Mouse (Mus musculus) hindbrain, embryonic 14.5 days (tissue): ENCODE measurements at regions not wholly inside any gene's neighbourhood (a gene's known extent, or its start where the extent isn't known, plus 50 kb on each side); places are given as distances from the start of the nearest gene placed in this dataset.

Source experiments
- ATAC-seq: fragments of 200-750 bp; cut with Nextera tagmentation; 2 replicates; pipeline ENCODE4 v1.8.0; 2017; ENCODE audit warnings: moderate number of reproducible peaks, mild to moderate bottlenecking, moderate TSS enrichment, moderate library complexity; ENCODE audit not compliant: low FRiP score
- DNase-seq: peaks from one replicate; pipeline ENCODE4 v3.0.0-alpha.2; 2015; ENCODE audit warnings: low spot score
- H3K27ac ChIP-seq: fragments of 300-500 bp; sonication (generic); 2 replicates; pipeline ENCODE4 v1.5.1; 2014; ENCODE audit warnings: mild to moderate bottlenecking, moderate library complexity
- H3K27me3 ChIP-seq: fragments of 300-500 bp; sonication (generic); 2 replicates; pipeline ENCODE4 v1.6.1; 2014; ENCODE audit warnings: mild to moderate bottlenecking, low read length, mixed read lengths; ENCODE audit not compliant: control insufficient read depth, insufficient read depth
- H3K36me3 ChIP-seq: fragments of 300-500 bp; sonication (generic); replicated peaks from 2 replicates; pipeline ENCODE4 v1.6.1; 2014; ENCODE audit not compliant: control insufficient read depth, insufficient read depth
- H3K4me1 ChIP-seq: fragments of 300-500 bp; sonication (generic); replicated peaks from 2 replicates; pipeline ENCODE4 v1.6.1; 2014; ENCODE audit warnings: antibody characterized with exemption, low read length, mixed read lengths; ENCODE audit not compliant: control insufficient read depth, insufficient read depth
- H3K4me2 ChIP-seq: fragments of 300-500 bp; sonication (generic); replicated peaks from 2 replicates; pipeline ENCODE4 v1.6.1; 2014; ENCODE audit warnings: mild to moderate bottlenecking, moderate library complexity
- H3K4me3 ChIP-seq: fragments of 300-500 bp; sonication (generic); replicated peaks from 2 replicates; pipeline ENCODE4 v1.5.1; 2014; ENCODE audit warnings: mild to moderate bottlenecking, low read length
- H3K9ac ChIP-seq: fragments of 300-500 bp; sonication (generic); 2 replicates; pipeline ENCODE4 v1.6.1; 2014
- H3K9me3 ChIP-seq: fragments of 300-500 bp; sonication (generic); 2 replicates; pipeline ENCODE4 v1.6.1; 2016; ENCODE audit warnings: low read length; ENCODE audit not compliant: control insufficient read depth
- WGBS: fragments of 180-500 bp; shearing (Covaris S2); extraction: QIAGEN DNeasy Blood & Tissue Kit; methylation state at CpG from one replicate; pipeline ENCODE4 v1.1.7; 2014; 5-methylcytosine and 5-hydroxymethylcytosine counted together

- no peaks in the 10 kb centered on the region for H3K36me3 ChIP-seq
- no peak overlapping the region for H3K4me2 ChIP-seq
- H3K9ac ChIP-seq: no peak overlapping the region
- 52% methylated on average over 7 of the region's 7 CpGs for WGBS
- H3K4me3 ChIP-seq: no peak overlapping the region
- ATAC-seq: no peak
- no peaks in the 10 kb centered on the region for H3K27me3 ChIP-seq
- no peaks in the 10 kb centered on the region for H3K9me3 ChIP-seq
- no peaks in the 10 kb centered on the region for H3K4me1 ChIP-seq
- DNase-seq: no peak
- no peak overlapping the region for H3K27ac ChIP-seq
Observed at GRCm38 (mm10) chr7:95350185-95350803, 820.8 kb upstream of the Tenm4 start.

DNA sequence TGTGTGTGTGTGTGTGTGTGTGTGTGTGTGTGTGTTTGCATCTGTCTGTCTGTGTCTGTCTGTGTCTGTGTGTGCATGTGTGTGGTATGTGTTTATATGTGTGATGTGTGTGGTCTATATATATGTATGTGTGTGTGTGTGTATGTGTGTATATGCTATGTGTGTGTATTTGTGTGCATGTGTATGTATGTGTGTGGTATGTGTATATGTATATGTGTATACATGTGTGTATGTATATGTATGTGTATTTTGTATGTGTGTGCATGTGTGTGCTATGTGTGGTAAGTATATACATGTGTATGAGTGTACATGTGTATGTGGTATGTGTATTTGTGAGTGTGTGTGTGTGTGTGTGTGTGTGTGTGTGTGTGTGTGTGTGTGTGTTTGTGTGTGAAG, 820.2 kb upstream of the Tenm4 start:
- H3K36me3 ChIP-seq: no peaks in the 10 kb centered on the region
- no peaks in the 10 kb centered on the region for H3K27me3 ChIP-seq
- no peak for ATAC-seq
- no peak overlapping the region for H3K4me2 ChIP-seq
- no peaks in the 10 kb centered on the region for H3K9me3 ChIP-seq
- no peaks in the 10 kb centered on the region for H3K4me1 ChIP-seq
- DNase-seq: no peak
- H3K4me3 ChIP-seq: no peak overlapping the region
- no peak overlapping the region for H3K27ac ChIP-seq
- H3K9ac ChIP-seq: no peak overlapping the region

- DNase-seq (no peak), ATAC-seq (no peak)
- H3K27ac ChIP-seq: no peak overlapping the region
- 89% methylated on average over 2 of the region's 2 CpGs for WGBS
- no peaks in the 10 kb centered on the region for H3K36me3 ChIP-seq
- no peak overlapping the region for H3K4me3 ChIP-seq
- no peak overlapping the region for H3K9ac ChIP-seq
- H3K27me3 ChIP-seq: no peaks in the 10 kb centered on the region
- H3K4me1 ChIP-seq: no peaks in the 10 kb centered on the region
- H3K9me3 ChIP-seq: no peaks in the 10 kb centered on the region
- no peak overlapping the region for H3K4me2 ChIP-seq
Observed at GRCm38 (mm10) chr7:95351337-95351736, 819.7 kb upstream of the Tenm4 start.

DNA sequence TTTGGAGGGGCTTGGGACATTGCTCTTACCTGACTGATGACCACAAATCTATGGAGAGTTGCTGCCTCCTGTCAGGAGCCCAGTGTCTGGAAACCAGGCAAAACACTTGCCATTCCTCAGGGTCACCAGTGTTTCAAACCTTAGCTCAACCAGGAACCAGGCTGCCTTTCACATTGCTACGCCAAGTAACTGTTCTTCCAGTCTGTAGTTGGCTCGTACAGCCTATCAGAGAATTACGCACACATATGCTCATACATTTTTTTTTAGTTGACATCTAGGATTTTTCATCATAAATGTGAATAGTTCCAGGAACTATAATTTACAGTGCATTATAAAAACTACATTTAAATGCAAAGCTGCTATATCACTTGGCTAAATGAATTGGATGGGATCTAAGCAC, 818.9 kb upstream of the Tenm4 start:
- 92% methylated on average over 3 of the region's 3 CpGs for WGBS
- Histone ChIP-seq H3K27ac (no peak overlapping the region), H3K9ac (no peak overlapping the region), H3K27me3 (no peaks in the 10 kb centered on the region), H3K4me2 (no peak overlapping the region), H3K4me1 (no peaks in the 10 kb centered on the region), H3K4me3 (no peak overlapping the region), H3K36me3 (no peaks in the 10 kb centered on the region), H3K9me3 (no peaks in the 10 kb centered on the region)
- DNase-seq: no peak
- no peak for ATAC-seq

- no peaks in the 10 kb centered on the region for H3K4me1 ChIP-seq
- H3K4me3 ChIP-seq: no peak overlapping the region
- H3K27ac ChIP-seq: no peak overlapping the region
- H3K36me3 ChIP-seq: no peaks in the 10 kb centered on the region
- DNase-seq (no peak), ATAC-seq (no peak)
- no peak overlapping the region for H3K9ac ChIP-seq
- no peak overlapping the region for H3K4me2 ChIP-seq
- no peaks in the 10 kb centered on the region for H3K9me3 ChIP-seq
- 67% methylated on average over 2 of the region's 2 CpGs for WGBS
- H3K27me3 ChIP-seq: no peaks in the 10 kb centered on the region
Observed at GRCm38 (mm10) chr7:95354991-95355390, 816.1 kb upstream of the Tenm4 start.

DNA sequence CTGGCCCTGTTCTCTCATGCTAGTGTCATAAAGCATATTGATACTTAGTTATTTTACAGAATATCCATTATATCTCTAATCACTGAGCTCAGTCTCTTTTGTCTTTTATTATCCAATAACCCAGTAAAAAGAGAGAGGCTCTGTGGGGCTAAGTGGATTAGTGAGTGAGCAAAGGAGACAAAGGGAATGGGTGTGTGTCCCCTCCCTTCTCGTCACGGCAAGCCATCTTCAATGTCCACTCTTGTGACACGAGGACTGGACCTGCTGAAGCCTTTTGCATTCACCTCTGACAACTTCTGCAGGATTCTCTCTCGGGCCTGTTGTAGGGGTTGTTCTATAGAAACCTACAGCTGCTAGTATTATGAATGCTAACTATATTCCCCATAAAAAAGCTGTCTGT, 812.3 kb upstream of the Tenm4 start:
- 62% methylated on average over 4 of the region's 4 CpGs for WGBS

DNA sequence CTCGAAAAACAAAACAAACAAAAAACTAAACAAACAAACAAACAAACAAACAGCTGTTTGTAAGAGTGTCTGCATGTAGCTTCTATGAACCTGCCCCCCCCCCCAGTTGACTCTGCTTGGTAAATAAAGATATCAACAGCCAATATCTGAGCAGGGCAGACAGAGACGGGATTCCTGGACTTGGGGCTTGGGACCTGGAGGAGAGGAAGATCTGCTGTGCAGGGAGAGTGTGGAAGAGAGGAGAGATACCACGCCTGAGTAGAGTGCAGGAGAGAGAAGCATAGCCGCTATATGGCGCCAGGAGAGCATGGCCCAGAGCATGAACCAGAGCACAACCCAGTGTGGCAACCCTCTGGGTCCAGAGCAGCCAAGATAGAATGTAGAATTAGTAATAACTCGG, 811.9 kb upstream of the Tenm4 start:
- H3K4me2 ChIP-seq: no peak overlapping the region
- no peak overlapping the region for H3K4me3 ChIP-seq
- H3K9ac ChIP-seq: no peak overlapping the region
- no peak overlapping the region for H3K27ac ChIP-seq
- DNase-seq (no peak), ATAC-seq (no peak)
- no peaks in the 10 kb centered on the region for H3K36me3 ChIP-seq
- 88% methylated on average over 6 of the region's 6 CpGs for WGBS
- H3K9me3 ChIP-seq: no peaks in the 10 kb centered on the region
- no peaks in the 10 kb centered on the region for H3K27me3 ChIP-seq
- H3K4me1 ChIP-seq: no peaks in the 10 kb centered on the region

More for the DNA sequence above, 812.3 kb upstream of the Tenm4 start:
- Histone ChIP-seq H3K36me3 (no peaks in the 10 kb centered on the region), H3K9me3 (no peaks in the 10 kb centered on the region), H3K4me1 (no peaks in the 10 kb centered on the region), H3K4me3 (no peak overlapping the region), H3K4me2 (no peak overlapping the region), H3K27me3 (no peaks in the 10 kb centered on the region), H3K9ac (no peak overlapping the region), H3K27ac (no peak overlapping the region)
- no peak for DNase-seq
- ATAC-seq: no peak
